Comparison of ENCODE assay signal across 33 mouse cellular contexts in the genomic region with DNA sequence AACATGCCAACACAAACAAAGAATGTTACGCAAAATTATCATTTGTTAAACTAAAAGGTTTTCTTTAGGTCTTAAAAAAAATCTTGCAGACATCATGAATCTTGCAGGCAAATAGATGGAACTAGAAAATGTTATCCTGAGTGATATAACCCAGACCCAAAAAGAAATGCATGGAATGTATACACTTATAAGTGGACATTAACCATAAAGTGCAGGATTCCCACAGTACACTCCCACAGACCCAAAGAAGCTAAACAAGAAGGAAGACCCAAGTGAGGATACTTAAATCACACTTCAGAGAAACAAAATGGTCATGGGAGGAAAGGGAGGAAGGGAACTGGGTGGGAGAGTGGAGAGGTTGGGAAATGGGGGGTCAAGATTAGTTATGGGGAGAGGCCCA.
"Had no signal": no experiment of that assay in that cellular context is flagged by ENCODE, and none has a peak within 500 bp of the region (broad histone marks: within the 10 kb centered on the region; RNA-seq: fewer than 3 reads in every experiment).

No protein-coding gene starts in this region.

- H3K4me3 ChIP-seq: heart, embryonic 10.5 days; heart, embryonic 12.5 days; heart, embryonic 13.5 days; heart, embryonic 15.5 days; hindbrain, embryonic 10.5 days; hindbrain, embryonic 12.5 days; hindbrain, embryonic 13.5 days; hindbrain, embryonic 15.5 days; kidney, embryonic 15.5 days; layer of hippocampus, adult 2 months; left cerebral cortex, adult 2 months had no signal

- H3K9me3 ChIP-seq: heart, embryonic 10.5 days; heart, embryonic 12.5 days; heart, embryonic 13.5 days; heart, embryonic 15.5 days; hindbrain, embryonic 10.5 days; hindbrain, embryonic 12.5 days; hindbrain, embryonic 13.5 days; hindbrain, embryonic 15.5 days; kidney, embryonic 15.5 days had no signal

- H3K27me3 ChIP-seq: heart, embryonic 12.5 days; heart, embryonic 13.5 days; heart, embryonic 15.5 days; hindbrain, embryonic 12.5 days; hindbrain, embryonic 13.5 days; hindbrain, embryonic 15.5 days; kidney, embryonic 15.5 days had no signal

- H3K9ac ChIP-seq: heart, embryonic 12.5 days; heart, embryonic 13.5 days; heart, embryonic 15.5 days; hindbrain, embryonic 12.5 days; hindbrain, embryonic 13.5 days; hindbrain, embryonic 14.5 days; hindbrain, embryonic 15.5 days; kidney, embryonic 15.5 days had no signal

- H3K4me1 ChIP-seq: heart, embryonic 10.5 days; heart, embryonic 12.5 days; heart, embryonic 13.5 days; heart, embryonic 15.5 days; hindbrain, embryonic 10.5 days; hindbrain, embryonic 12.5 days; hindbrain, embryonic 13.5 days; hindbrain, embryonic 15.5 days; kidney, embryonic 15.5 days had no signal

- H3K36me3 ChIP-seq: heart, embryonic 15.5 days; kidney, embryonic 15.5 days had no signal

- H3K27ac ChIP-seq: heart, embryonic 10.5 days; heart, embryonic 13.5 days; heart, embryonic 15.5 days; hindbrain, embryonic 10.5 days; hindbrain, embryonic 12.5 days; hindbrain, embryonic 13.5 days; hindbrain, embryonic 14.5 days; hindbrain, embryonic 15.5 days; hindbrain, postnatal 0 days; kidney, embryonic 15.5 days; kidney, postnatal 0 days; layer of hippocampus, adult 2 months; left cerebral cortex, adult 2 months had no signal

- H3K4me2 ChIP-seq: heart, embryonic 11.5 days; heart, embryonic 12.5 days; heart, embryonic 13.5 days; heart, embryonic 15.5 days; hindbrain, embryonic 12.5 days; hindbrain, embryonic 13.5 days; hindbrain, embryonic 14.5 days; hindbrain, embryonic 15.5 days; kidney, embryonic 15.5 days had no signal

- ATAC-seq: hindbrain, embryonic 16.5 days; hindbrain, postnatal 0 days; inflammation-experienced regulatory T-cells, adult 6 months had no signal

- DNase-seq: heart, postnatal 10 days; heart, postnatal 14 days; heart, postnatal 36 days; heart, postnatal 4 days; kidney, adult 11 months; kidney, adult 18-20 months; kidney, adult 2 months; kidney, adult 8-10 months; kidney, adult 9 months; kidney, postnatal 10 days; kidney, postnatal 14 days; kidney, postnatal 25 days; kidney, postnatal 36 days; kidney, postnatal 4 days; layer of hippocampus, adult 9-11 months; layer of hippocampus, postnatal 36 days had no signal
